Mouse (Mus musculus): ENCODE results near the gene Svs3b.
"Not testable (repeated sequence)": the region's sequence is repeated elsewhere in the genome, so short reads cannot be mapped to it uniquely, and the experiment has no call there.

Gene Svs3b

GRCm38 (mm10) chr2:164256540-164256939 lies at the start of gene Svs3b:
Gene Svs3b, minus strand, starts transcription at chr2:164256640.
- not testable (repeated sequence) for DNase-seq (ENCODE audit: low spot score)

DNA sequence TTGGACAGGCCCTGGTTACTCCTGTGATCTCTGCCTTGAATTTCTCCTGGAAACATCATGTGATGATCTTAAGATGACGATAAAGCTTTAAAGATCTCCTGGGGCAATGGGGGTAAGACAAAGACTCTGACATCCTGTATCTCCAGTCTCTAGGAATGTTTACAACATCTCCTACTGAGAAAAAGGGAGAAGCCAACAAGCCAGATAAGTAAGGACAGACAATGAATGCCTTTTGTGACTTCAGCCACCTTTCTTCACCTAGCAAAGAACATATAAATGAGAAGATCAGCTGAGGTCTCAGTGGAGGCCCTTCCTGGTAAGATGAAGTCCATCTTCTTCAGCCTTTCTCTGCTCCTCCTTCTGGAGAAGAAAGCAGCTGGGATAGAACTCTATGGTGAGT lies 32.5 kb upstream of the Svs3b start, which contains the start of gene Svs3a:
TSS of gene Svs3a (plus strand) at position 301 of the 400 bp plus-strand sequence.
- DNase-seq (ENCODE audit: low spot score), result not testable (repeated sequence)

GRCm38 (mm10) chr2:164278359-164278758 lies 21.9 kb upstream of the Svs3b start, which contains the start of gene Svs4:
Gene Svs4, minus strand, starts transcription at chr2:164278459.
- DNase-seq (ENCODE audit: low spot score), result no peak

GRCm38 (mm10) chr2:164238366-164238765 lies 18.1 kb downstream of the Svs3b start, which contains the start of gene Svs2:
Gene Svs2, minus strand, starts transcription at chr2:164238466.
- no peak for DNase-seq (ENCODE audit: low spot score)

DNA sequence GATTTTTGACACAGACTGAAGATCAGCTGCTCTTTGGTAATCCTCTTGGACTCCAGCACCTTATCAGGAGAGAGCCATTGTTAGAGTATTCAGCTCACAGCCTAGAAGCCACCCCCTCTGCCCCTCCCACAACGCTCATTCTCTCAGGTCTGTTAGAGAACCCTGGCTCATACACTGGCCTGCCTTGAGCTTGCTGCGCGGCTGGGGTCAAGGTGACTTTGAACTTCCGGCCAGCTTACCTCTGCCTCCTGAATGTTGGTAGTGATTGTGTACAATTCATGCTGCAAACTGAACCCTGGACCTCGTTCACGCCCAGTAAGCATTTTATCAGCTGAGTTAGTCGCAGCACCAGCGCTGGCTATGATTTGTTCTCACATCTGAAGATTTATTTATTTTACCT lies 23.8 kb downstream of the Svs3b start:
- DNase-seq (ENCODE audit: low spot score), result no peak

GRCm38 (mm10) chr2:164228361-164229070 lies 27.9 kb downstream of the Svs3b start:
- DNase-seq (ENCODE audit: low spot score), result no peak

GRCm38 (mm10) chr2:164221522-164221921 lies 34.9 kb downstream of the Svs3b start, which contains the start of gene Wfdc15b:
Gene Wfdc15b, minus strand, starts transcription at chr2:164221660.
- DNase-seq (ENCODE audit: low spot score), result no peak

GRCm38 (mm10) chr2:164219295-164219694 lies 37.1 kb downstream of the Svs3b start:
- DNase-seq (ENCODE audit: low spot score), result no peak

DNA sequence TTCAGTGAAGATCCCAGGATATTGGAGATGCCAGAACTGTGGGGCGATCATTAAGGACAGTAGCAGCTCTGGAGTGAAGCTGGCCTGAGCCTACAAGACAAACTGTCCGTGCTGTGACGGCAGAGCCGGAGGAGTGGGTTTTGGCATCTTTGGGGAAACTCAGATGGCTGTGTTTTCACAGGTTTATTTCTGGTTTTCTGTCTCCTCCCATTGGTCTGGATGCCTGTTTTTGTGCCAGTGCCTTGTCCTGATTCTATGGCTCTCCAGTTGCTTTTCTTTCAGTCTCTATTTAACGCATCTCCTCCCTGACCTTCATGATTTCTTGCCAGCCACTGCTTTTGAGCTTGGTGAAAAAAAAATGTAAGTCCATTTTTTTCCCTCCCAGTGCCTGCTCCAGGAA lies 43.7 kb downstream of the Svs3b start:
- no peak for DNase-seq (ENCODE audit: low spot score)

GRCm38 (mm10) chr2:164210892-164211291 lies 45.5 kb downstream of the Svs3b start:
- no peak for DNase-seq (ENCODE audit: low spot score)

DNA sequence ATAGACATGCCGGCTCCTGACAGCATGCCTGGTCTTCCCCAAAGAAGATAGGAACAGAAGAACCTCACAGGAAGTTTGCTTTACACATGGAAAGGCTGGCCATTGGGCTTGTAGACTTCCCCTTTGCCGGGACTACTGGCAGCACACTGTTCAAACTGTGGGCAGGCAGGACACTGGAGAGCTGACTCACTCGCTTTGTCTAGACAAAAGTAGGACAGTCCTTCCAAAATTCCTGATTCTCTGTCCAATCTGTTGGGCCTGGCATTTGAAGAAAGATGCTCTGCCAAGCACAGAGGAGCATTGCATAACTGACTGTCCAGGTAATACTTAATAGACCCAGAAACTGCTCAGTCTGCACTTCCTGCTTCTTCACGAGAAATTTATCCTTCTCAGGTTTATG lies 49.8 kb downstream of the Svs3b start:
- DNase-seq (ENCODE audit: low spot score), result no peak

GRCm38 (mm10) chr2:164206011-164206410 lies 50.4 kb downstream of the Svs3b start:
- DNase-seq (ENCODE audit: low spot score), result not testable (repeated sequence)
